Mouse (Mus musculus): ENCODE data around the gene Zfp536.

GRCm38 (mm10) chr7:37606472-37606871 lies 167.0 kb downstream of the Zfp536 start:
- no peak for TF ChIP-seq CTCF (IDR thresholded peaks at IDR 0.05; ENCODE audit: extremely low read depth, insufficient read depth, insufficient read length, insufficient replicate concordance)
- TF ChIP-seq POLR2A (IDR thresholded peaks at IDR 0.05; ENCODE audit: low read depth, low read length): no peak
